Mouse (Mus musculus) right cerebral cortex, postnatal 36 days (tissue): ENCODE measurements around the gene Gm17655.
A peak's percentile ranks its signal among the peaks of the same experiment; 100 is the strongest.
"Not testable (repeated sequence)": the region's sequence is repeated elsewhere in the genome, so short reads cannot be mapped to it uniquely, and the experiment has no call there.

Experiments
- DNase-seq, 2 experiments: peaks; one replicate each; pipeline ENCODE4 v3.0.0; 2022; ENCODE audit warnings: low spot score in 2 of 2, mixed read lengths in 1 of 2

The Gm17655 gene

DNA sequence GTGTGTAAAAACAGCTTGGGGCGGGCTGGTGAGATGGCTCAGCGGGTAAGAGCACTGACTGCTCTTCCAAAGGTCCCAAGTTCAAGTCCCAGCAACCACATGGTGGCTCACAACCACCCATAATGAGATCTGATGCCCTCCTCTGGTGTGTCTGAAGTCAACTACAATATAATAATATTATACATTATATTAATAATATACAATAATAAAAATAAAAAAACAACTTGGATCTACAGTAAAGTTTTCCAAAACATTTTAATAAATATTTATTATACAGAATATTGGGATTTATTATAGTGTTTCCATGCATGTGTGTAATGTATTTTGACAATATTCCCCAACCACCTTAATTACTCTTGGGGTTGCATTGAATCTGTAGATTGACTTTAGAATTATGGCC lies at the start of gene Gm17655:
Gene Gm17655 (minus strand): TSS at position 101 of the 400 bp plus-strand sequence.
- DNase-seq: not testable (repeated sequence)

DNA sequence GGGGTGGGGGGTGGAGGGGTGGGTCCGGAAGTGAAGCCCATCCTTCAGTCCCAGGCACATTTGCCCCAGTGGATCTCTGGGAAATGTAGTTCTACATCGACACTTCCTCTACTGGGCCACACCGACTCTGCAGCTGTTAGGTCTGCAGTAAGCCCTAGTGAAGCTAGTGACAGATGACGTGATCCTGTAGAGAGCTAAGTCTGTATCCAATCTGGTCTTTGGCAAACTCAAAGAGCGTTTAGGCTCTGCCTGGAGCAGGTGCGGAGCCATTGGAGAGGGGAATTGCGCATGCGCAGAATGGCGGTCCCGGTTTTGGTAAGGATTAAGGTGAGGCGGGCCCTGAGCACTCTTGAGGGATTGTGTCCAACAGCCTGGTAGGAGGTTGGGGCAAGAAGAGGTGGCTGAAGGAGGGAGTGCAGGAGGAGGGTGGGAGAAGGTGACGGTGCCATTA lies 37.7 kb upstream of the Gm17655 start, which contains the start of gene Zfp605:
Gene Zfp605 (plus strand): TSS at position 102 of the 451 bp plus-strand sequence.
- peak; percentile 90 to 91 for DNase-seq

DNA sequence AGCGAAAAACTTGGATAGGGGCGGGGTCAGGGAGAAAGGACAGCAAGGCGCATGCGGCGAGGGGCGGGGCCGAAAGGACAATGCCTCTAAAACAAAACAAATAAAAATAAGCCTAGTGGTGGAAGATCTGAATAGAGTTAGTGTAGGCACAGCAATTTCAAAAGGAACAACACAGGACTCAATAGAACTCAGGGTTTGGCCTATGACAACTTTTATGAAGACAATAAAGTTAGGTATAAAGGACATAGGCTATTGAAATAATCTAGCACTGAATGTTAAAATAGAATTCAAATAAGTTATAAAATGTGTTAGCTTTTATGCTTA lies 36.0 kb upstream of the Gm17655 start:
- DNase-seq: no peak

DNA sequence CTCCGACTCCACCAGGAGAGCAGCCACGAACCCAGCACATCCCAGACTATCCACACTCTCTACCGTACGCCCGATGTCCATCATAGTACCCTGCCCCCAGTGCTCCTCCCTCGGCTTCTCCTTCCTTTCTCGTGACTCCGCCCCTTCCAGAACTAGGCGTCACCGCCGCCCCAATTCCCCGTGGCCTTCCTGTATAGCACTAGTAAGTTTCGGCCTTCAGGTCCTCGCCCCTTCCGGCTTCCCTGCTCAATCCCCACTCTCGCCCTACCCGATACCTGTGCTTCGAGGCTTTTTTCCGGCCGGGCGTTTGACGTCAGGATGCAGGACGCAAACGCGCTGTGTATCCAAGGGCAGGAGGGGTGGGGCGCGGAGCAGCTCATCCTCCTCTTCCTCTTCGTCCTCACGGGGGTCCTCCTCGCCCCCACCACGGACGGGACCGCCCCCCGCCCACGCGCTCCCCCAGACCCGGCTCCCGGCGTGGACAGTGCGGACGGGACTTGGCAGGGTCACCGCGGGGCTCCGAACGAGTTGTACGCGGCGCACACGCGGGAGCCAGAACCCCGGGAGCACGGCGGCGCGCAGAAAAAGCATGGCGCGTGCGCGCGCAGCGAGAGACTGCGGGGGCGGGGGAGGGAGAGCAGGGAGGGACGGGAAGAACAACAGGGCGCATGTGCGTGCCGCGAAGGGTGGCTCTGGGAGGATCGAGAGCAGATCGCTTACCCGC lies 35.4 kb upstream of the Gm17655 start, which contains the start of gene Gtpbp6:
Gene Gtpbp6 (minus strand): TSS at position 617 of the 724 bp plus-strand sequence.
- DNase-seq: peak; percentile 93 to 96

DNA sequence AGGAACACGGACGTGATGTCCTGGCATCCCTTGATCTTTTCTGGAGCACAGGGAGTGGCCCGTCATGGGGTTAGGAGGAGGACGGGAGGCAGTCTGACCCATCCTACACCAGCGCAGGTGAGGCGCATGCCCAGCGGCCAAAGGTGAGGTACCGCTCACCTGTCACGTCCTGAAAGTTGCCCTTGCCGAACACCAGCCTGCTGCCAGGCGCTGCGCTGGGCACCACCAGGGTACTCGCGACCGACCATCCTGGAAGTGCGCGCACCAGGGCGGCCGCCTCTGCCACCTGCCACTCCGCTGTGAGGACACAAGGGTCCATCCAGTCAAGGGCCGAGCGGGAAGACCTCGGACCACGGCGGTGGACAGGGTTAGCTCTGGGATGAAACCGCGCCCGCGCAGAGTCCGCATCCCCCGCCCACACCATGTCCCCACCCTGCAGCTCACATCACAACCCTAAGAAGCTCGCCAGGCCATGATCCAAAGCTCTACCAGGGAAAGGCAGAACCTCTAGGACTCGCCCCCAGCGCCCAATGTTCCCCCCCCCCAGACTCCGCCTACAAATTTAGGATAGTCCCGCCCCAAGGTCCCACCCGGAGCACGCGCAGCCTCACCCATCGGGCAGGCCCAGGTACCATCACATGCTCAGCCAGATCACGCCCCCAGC lies 34.7 kb upstream of the Gm17655 start:
- DNase-seq: peak; percentile 24 to 43

DNA sequence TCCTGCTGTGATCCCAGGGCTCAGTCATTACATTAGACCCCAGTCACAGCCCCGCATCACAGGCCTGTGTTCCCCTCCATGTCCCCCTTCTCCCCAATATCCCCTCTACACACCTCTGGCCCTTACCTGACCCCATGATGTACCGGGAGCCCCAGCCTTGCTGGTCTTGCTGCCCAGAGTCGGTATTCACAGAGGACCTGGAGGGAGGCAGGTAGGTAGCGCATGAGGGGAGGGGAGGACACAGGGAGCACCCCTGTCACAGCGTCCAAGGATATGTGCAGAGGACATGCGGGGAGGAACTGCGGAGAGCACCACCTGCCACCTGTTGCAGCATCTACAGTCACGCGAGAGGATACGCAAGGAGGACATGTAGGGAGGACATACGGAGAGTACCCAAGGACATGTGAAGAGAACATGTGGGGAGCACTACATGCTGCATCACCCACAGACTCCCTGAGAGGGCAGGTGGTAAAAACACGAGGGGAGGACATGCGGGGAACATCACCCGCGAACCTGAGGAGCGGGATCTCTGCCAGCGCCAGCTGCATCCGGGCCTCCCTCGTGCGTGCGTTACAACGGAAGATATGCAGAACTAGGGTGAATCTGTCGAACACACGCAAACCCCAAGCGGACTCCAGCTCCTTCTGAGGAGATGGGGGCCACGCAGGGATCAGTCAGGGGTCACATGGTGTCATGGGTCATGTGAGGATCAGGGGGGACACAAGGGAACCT lies 34.0 kb upstream of the Gm17655 start:
- peak in 1 of 2 experiments; percentile 23 for DNase-seq

DNA sequence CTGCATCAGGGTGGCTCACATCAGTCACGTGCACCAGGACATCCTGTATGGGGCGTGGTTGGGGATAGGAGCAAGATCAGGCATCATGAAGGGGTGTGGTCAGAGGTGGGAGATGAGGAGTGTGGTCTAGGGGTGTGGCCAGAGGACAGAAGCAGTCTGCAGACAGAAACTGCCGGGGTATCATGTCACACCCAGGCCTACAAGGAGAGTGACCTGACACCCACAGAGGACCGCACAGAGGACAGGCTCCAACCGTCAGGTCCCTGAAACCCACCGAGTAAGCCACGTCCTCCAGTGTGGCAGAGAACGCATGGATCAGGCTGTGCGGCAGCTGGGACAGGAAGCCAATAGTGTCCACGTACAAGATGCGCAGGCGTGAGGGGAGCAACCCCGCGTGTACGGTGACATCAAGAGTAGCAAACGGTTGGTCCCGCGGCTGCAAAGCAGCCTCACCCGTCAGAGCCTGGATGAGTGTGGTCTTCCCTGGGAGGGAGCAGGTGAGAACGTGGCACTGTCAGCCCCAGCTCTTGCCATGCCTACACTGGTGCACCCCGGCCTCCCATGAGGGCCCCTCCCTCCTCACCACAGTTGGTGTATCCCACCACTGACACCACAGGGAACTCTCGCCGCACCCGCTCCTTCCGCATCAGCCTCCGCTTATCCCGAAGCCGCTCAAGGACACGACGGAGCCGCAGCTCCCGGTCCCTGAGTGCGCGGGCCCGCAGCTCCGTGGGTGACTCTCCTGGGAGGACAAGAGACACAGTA lies 32.5 kb upstream of the Gm17655 start:
- DNase-seq: no peak

DNA sequence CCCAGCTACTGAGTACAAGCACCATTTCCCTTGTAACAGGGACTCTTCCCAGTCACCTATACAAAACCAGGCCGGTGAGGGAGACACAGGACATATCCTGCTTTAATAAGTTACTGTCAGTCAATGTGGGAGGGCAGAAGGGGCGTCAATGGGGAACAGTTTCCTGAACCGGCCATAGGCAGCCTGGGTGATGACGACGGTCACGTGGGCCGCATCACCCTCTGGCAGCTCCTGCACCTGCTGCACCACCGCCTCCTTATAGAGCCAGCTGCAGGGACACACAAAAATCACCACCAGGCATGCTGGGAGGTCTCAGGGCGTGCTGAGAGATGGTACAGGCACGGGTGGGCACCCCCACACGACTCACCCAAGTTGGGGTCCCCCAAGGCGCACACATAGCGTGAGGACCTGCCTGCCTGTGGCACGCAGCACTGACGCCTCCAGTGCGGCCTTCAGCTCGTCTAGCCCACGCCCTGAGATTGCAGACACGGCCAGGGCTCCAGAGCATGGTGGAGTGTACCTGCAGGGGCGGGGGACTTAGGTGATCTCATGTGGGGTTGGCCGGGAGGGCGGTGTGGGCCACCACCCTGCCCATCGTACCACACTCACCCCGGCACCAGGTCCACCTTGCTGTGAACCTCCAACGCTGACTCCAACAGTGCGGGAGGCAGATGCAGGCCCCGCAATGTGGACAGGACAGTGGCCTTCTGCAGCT lies 31.7 kb upstream of the Gm17655 start:
- no peak for DNase-seq

DNA sequence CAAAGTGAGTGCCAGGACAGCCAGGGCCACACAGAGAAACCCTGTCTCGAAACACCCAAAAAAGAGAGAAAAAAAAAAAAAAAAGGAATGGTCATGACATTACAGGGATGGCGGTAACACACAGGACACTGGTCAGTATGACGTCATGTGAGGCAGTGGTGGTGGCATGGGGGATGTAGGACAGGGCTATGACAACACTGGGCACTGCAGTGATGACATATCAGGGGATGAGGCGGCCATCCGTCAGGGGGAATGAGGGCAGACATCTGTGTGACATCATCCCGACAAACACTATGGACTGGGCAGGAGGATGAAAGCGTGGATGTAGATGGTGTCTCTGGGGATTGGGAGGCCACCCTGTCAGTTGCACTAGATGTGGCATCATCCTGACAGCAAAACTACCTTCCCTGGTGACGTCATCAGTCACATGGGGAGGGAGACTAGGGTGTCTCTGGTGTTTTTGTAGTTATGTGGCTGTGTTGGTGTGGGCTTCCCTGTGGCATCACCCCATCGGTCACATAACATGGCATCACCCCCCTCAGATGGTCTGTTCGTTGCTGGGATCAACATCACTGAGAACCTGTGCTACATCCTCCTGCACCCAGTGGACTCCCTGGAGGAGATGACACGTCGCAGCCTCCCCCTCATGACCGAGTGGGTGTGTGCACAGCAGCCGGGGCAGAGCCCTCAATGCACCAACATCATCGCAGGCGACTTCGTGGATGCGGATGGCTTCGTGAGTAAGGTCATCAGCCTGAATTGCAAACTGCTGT lies 30.7 kb upstream of the Gm17655 start:
- no peak for DNase-seq

DNA sequence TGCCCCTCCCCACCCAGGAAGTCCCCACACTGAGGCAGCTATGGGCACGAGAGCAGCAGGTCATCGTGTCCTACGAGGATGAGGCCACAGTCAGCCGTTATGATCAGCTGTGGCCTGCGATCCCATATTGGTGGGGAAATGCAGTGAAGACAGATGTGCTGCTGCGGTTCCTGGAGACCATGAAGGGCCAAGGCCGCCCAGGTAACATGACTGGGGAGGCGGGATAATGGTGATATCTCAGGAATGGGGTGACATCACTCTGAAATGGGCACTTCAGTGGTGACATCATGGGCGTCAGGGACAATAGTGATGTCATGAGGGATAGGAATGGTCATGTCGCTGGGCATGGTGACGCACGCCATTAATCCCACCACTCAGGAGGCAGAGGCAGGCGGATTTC lies 30.1 kb upstream of the Gm17655 start:
- no peak for DNase-seq

- DNase-seq: peak; percentile 74 to 79
These were observed 29.5 kb upstream of the Gm17655 start for GRCm38 (mm10) chr5:110101716-110102347.

DNA sequence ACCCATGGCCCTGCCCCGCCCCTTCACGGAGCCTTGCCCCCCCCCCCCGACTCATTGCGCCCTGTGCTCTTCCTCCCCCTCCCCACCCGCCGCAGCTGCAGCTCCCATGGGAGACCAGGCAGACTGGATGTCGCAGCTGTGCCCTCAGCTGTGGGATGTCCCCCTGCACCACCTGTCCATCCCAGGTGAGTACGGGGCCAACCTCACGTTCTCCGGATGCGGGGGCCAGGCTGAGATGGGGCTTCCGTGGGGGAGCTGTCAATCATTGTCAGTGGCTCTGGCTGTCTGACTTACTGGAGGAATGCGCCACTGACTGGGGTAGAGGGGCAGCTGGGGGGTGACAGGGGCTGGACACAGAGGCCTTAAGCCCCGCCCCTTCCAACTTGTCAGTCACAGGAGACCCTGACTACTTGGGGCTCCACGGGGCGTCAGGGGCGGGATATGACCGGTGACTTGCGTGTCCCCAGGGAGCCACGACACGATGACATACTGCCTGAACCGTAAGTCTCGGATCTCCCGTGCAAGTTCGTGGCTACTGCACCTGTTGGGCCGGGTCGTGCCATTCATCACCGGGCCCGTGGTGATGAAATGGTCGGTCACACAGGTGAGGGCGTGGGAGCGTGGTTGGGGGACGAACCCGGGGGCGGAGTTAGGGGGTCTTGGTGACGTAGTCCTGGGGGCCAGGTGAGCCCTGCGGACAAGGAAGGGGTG lies 28.8 kb upstream of the Gm17655 start:
- peak; percentile 28 to 30 for DNase-seq

- no peak for DNase-seq
These were observed 27.6 kb upstream of the Gm17655 start, which contains the start of gene Plcxd1 for GRCm38 (mm10) chr5:110099656-110100580. Gene Plcxd1, plus strand, starts transcription at chr5:110099969.

DNA sequence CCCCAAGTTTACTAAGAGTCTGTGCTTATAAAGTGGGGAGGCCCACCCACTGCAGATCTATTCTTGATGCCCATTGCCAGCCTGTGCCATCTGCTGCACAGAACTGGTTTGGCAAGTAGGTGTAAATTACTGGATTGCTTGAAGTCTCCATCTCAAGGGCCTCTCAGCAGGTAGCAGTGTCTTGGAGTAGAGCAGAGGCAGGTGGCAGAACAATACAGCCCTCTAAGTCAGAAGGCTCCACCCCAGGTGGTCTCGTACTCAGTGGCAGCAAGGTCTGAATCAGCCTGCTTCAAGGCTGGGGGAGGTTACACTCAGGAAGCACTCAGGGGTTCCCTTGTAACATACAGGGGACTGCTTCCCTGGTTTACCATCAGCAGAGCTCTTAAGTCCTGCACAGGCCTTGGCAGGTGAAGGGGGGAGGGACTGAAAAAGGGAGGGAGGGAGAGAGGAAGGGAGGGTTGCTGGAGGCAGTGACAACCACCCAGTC lies 26.7 kb upstream of the Gm17655 start:
- peak; percentile 37 to 52 for DNase-seq

DNA sequence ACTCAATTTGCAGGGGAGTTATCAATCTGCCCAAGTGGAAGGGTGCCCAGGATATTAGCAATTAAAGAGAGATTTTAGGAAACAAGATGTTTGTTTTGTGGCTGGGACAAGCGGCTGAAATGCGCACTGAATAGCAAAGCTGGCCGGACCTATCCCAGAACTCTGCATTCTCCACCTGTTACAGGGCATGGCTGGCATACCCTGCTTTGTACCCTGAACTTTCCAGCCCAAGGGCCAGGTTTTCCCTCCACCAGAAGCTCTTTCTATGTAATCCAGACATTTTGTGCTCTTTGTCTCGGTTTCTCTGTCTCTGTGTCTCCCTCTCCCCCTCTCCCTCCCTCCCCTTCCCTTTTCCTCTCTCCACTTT lies 22.5 kb upstream of the Gm17655 start:
- DNase-seq: no peak

GRCm38 (mm10) chr5:110094030-110094846 lies 21.9 kb upstream of the Gm17655 start, which contains the start of gene Gm35315:
Gene Gm35315, minus strand, starts transcription at chr5:110094420.
- peak; percentile 84 to 88 for DNase-seq

GRCm38 (mm10) chr5:110091546-110091945 lies 19.2 kb upstream of the Gm17655 start:
- no peak for DNase-seq
